Mouse (Mus musculus) midbrain, embryonic 11.5 days (tissue): ENCODE data around the gene Aplnr. TPM values are rescaled to one million over a fixed set of nuclear protein-coding genes. Genes with fewer than 3 reads are reported as not detected.

Source experiments
- ATAC-seq: fragments of 200-750 bp; cut with Nextera tagmentation; 2 replicates; pipeline ENCODE4 v1.8.0; 2017; ENCODE audit warnings: moderate TSS enrichment, moderate library complexity; ENCODE audit not compliant: low FRiP score
- DNase-seq: peaks from one replicate; pipeline ENCODE4 v3.0.0; 2015; ENCODE audit warnings: low spot score; ENCODE audit errors: missing footprints
- H3K27ac ChIP-seq: fragments of 300-500 bp; sonication (generic); 2 replicates; pipeline ENCODE4 v1.5.1; 2014; ENCODE audit warnings: low read depth, low read length
- H3K27me3 ChIP-seq: fragments of 300-500 bp; sonication (generic); 2 replicates; pipeline ENCODE4 v1.6.1; 2014; ENCODE audit warnings: mild to moderate bottlenecking, low read length, moderate library complexity, mixed read lengths; ENCODE audit not compliant: control insufficient read depth, insufficient read depth
- H3K36me3 ChIP-seq: fragments of 300-500 bp; sonication (generic); 2 replicates; pipeline ENCODE4 v1.6.1; 2014; ENCODE audit warnings: mild to moderate bottlenecking, low read length, moderate library complexity, mixed read lengths; ENCODE audit not compliant: control insufficient read depth, insufficient read depth
- H3K4me1 ChIP-seq: fragments of 300-500 bp; sonication (generic); 2 replicates; pipeline ENCODE4 v1.6.1; 2014; ENCODE audit warnings: low read length; ENCODE audit not compliant: control insufficient read depth, insufficient read depth
- H3K4me2 ChIP-seq: fragments of 300-500 bp; sonication (generic); 2 replicates; pipeline ENCODE4 v1.6.1; 2014; ENCODE audit warnings: mild to moderate bottlenecking, moderate library complexity
- H3K4me3 ChIP-seq: fragments of 300-500 bp; sonication (generic); 2 replicates; pipeline ENCODE4 v1.5.1; 2014; ENCODE audit warnings: low read depth, low read length
- H3K9ac ChIP-seq: fragments of 300-500 bp; sonication (generic); 2 replicates; pipeline ENCODE4 v1.6.1; 2014; ENCODE audit warnings: low read length
- H3K9me3 ChIP-seq: fragments of 300-500 bp; sonication (generic); 2 replicates; pipeline ENCODE4 v1.6.1; 2016; ENCODE audit warnings: low read length; ENCODE audit not compliant: control insufficient read depth
- WGBS: fragments of 180-500 bp; shearing (Covaris S2); extraction: QIAGEN DNeasy Blood & Tissue Kit; methylation state at CpG from one replicate; pipeline ENCODE4 v1.1.7; 2014; 5-methylcytosine and 5-hydroxymethylcytosine counted together
- polyA plus RNA-seq: library from polyadenylated mRNA; unstranded; fragments of >200 nt; fragmentation: Nextera tagmentation; extraction: Ambion mirVana; gene quantifications from 2 replicates; pipeline ENCODE4 v1.2.1, GENCODE M21; 2014

Gene Aplnr
- polyA plus RNA-seq, 1 experiment from 2014 or later = 29.8 TPM

DNA sequence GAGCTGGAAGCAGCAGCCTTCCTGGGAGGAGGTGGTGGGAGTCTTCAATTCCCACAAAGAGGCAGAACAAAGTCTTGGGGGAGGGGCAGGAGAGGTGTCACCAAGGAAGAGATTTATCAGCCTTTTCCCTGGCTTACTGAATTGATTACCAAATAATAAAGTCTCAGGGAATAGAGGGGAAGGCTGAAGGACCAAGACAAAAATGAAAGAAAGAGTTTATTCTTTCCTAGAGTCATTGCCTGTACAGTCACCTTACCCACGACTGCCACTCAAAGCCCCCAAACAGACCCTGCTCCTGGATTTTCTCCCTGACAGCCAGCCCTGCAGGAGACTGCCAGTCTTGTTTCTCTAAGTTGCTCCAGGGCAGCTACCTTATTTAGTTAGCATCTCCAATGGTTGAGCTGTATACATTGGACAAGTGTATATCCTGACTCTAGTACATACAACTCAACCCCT, 25.6 kb downstream of the Aplnr start:
- peak; percentile 67 for ATAC-seq
- Histone ChIP-seq H3K27ac (no peak overlapping the region), H3K4me3 (no peak overlapping the region), H3K9me3 (no peaks in the 10 kb centered on the region), H3K27me3 (no peaks in the 10 kb centered on the region), H3K4me2 (no peak overlapping the region), H3K4me1 (peaks cover 11% of the 10 kb centered on the region; the same call in 1 of the 2 replicates), H3K9ac (no peak overlapping the region), H3K36me3 (no peaks in the 10 kb centered on the region)
- WGBS = 4% methylated on average over 1 of the region's 1 CpGs
- DNase-seq = peak; percentile 85

GRCm38 (mm10) chr2:85163311-85164047, 27.5 kb downstream of the Aplnr start:
- ATAC-seq (no peak), DNase-seq (no peak)
- no peaks in the 10 kb centered on the region for H3K36me3 ChIP-seq
- no peak overlapping the region for H3K4me3 ChIP-seq
- H3K27me3 ChIP-seq = no peaks in the 10 kb centered on the region
- H3K4me1 ChIP-seq = peaks cover 11% of the 10 kb centered on the region; the same call in 1 of the 2 replicates
- no peak overlapping the region for H3K4me2 ChIP-seq
- WGBS = 59% methylated on average over 7 of the region's 7 CpGs
- no peak overlapping the region for H3K27ac ChIP-seq
- H3K9ac ChIP-seq = no peak overlapping the region
- H3K9me3 ChIP-seq = no peaks in the 10 kb centered on the region

- no peak overlapping the region for H3K9ac ChIP-seq
- WGBS = 76% methylated on average over 1 of the region's 1 CpGs
- no peak overlapping the region for H3K27ac ChIP-seq
- ATAC-seq = no peak
- no peaks in the 10 kb centered on the region for H3K27me3 ChIP-seq
- no peak overlapping the region for H3K4me2 ChIP-seq
- no peaks in the 10 kb centered on the region for H3K4me1 ChIP-seq
- no peaks in the 10 kb centered on the region for H3K36me3 ChIP-seq
- DNase-seq = no peak
- H3K4me3 ChIP-seq = no peak overlapping the region
- H3K9me3 ChIP-seq = no peaks in the 10 kb centered on the region
Observed at GRCm38 (mm10) chr2:85167624-85168023, 31.6 kb downstream of the Aplnr start.

- Histone ChIP-seq H3K4me3 (no peak overlapping the region), H3K9me3 (no peaks in the 10 kb centered on the region), H3K9ac (no peak overlapping the region), H3K27ac (no peak overlapping the region), H3K4me2 (no peak overlapping the region), H3K36me3 (no peaks in the 10 kb centered on the region), H3K4me1 (no peaks in the 10 kb centered on the region), H3K27me3 (no peaks in the 10 kb centered on the region)
- ATAC-seq = no peak
- WGBS = 100% methylated on average over 1 of the region's 1 CpGs
- no peak for DNase-seq
Observed at GRCm38 (mm10) chr2:85168327-85168726, 32.3 kb downstream of the Aplnr start.

DNA sequence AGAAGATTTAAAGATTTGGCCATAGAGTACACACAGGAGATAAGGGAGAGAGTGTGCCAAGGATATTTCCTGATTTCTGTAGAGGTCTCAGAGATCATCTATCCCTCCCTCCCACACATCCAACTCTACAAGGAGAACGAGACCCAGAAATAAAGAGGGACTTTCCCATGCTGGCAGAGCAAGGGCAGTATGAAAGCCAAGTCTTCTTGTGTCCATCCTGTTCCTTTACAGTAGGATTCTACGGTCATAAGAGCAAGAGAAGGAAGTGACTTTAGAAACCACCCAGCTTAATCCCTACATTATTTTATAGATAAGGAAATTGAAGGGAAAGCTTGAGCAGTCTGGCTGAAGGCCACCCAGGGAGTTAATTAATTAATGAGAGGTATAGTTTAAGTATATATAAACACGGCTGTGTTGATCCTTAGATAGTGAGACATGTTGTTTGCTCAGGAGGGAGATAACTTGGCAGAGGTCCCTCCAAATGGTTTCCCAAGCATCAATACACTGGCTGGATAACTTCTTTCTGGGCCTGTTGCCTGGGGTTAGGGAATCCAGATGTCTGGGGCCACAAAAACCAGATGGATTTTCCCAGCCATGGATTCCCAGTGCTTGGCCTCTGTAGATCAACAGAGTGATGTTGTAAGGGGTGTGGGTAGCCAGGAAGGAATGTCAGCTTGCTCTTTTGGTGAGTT, 36.2 kb downstream of the Aplnr start:
- no peak overlapping the region for H3K27ac ChIP-seq
- no peak overlapping the region for H3K4me3 ChIP-seq
- no peak overlapping the region for H3K4me2 ChIP-seq
- no peaks in the 10 kb centered on the region for H3K27me3 ChIP-seq
- ATAC-seq = no peak
- no peaks in the 10 kb centered on the region for H3K36me3 ChIP-seq
- H3K9me3 ChIP-seq = no peaks in the 10 kb centered on the region
- no peak overlapping the region for H3K9ac ChIP-seq
- H3K4me1 ChIP-seq = no peaks in the 10 kb centered on the region
- WGBS = 78% methylated on average over 3 of the region's 3 CpGs
- no peak for DNase-seq

GRCm38 (mm10) chr2:85172763-85173103, 36.7 kb downstream of the Aplnr start:
- WGBS = 75% methylated on average over 2 of the region's 2 CpGs
- DNase-seq = no peak
- Histone ChIP-seq H3K4me2 (no peak overlapping the region), H3K9ac (no peak overlapping the region), H3K27ac (no peak overlapping the region), H3K27me3 (no peaks in the 10 kb centered on the region), H3K9me3 (no peaks in the 10 kb centered on the region), H3K4me3 (no peak overlapping the region), H3K4me1 (no peaks in the 10 kb centered on the region), H3K36me3 (no peaks in the 10 kb centered on the region)
- ATAC-seq = no peak

DNA sequence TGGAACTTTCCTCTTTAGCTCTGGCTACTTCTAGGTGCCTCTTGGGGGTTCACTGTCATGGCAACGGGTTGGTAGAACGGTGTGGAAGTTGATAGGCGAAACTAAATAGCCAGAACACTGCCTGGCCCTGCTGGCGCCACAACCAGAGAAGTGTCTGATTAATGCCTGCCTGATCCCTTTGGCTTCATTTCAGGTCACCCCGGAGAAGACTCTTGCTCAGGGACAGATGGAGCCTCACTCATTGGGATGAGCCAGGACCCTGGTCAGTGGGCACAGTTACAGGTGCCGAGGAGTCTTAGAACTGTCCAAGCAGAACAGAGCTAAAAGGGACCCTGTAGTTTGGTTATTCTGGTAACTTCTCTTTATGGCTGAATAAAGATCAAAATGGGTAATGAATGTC, 37.5 kb downstream of the Aplnr start:
- no peaks in the 10 kb centered on the region for H3K36me3 ChIP-seq
- ATAC-seq (no peak), DNase-seq (no peak)
- H3K27me3 ChIP-seq = no peaks in the 10 kb centered on the region
- H3K9ac ChIP-seq = no peak overlapping the region
- H3K4me3 ChIP-seq = no peak overlapping the region
- no peak overlapping the region for H3K4me2 ChIP-seq
- 83% methylated on average over 6 of the region's 6 CpGs for WGBS
- H3K9me3 ChIP-seq = no peaks in the 10 kb centered on the region
- H3K27ac ChIP-seq = no peak overlapping the region
- H3K4me1 ChIP-seq = no peaks in the 10 kb centered on the region

- no peak overlapping the region for H3K9ac ChIP-seq
- no peak for ATAC-seq
- WGBS = 74% methylated on average over 4 of the region's 4 CpGs
- no peak for DNase-seq
- H3K4me1 ChIP-seq = no peaks in the 10 kb centered on the region
- no peak overlapping the region for H3K4me2 ChIP-seq
- no peaks in the 10 kb centered on the region for H3K36me3 ChIP-seq
- H3K9me3 ChIP-seq = no peaks in the 10 kb centered on the region
- H3K4me3 ChIP-seq = no peak overlapping the region
- no peaks in the 10 kb centered on the region for H3K27me3 ChIP-seq
- H3K27ac ChIP-seq = no peak overlapping the region
Observed at GRCm38 (mm10) chr2:85178139-85178800, 42.2 kb downstream of the Aplnr start.

GRCm38 (mm10) chr2:85187582-85188151, 51.6 kb downstream of the Aplnr start:
- Histone ChIP-seq H3K9ac (no peak overlapping the region), H3K27me3 (no peaks in the 10 kb centered on the region), H3K36me3 (no peaks in the 10 kb centered on the region), H3K4me1 (no peaks in the 10 kb centered on the region), H3K4me3 (no peak overlapping the region), H3K9me3 (no peaks in the 10 kb centered on the region), H3K27ac (no peak overlapping the region), H3K4me2 (no peak overlapping the region)
- no peak for DNase-seq
- no peak for ATAC-seq
- 90% methylated on average over 6 of the region's 6 CpGs for WGBS
